Mouse (Mus musculus): Measurements from ENCODE around the gene Mindy1.

- no peak for TF ChIP-seq CTCF (IDR thresholded peaks at IDR 0.05; ENCODE audit: extremely low read depth, insufficient read length, insufficient replicate concordance, low read depth, low read length)
- no peak for TF ChIP-seq POLR2A (IDR thresholded peaks at IDR 0.05; ENCODE audit: low read depth, low read length)
Measured at GRCm38 (mm10) chr3:95319110-95319509, 38.0 kb downstream of the Mindy1 start.
